Mouse (Mus musculus) urinary bladder, adult 18-20 months (tissue): ENCODE measurements around the gene Rabggta.

ENCODE experiments used
- DNase-seq, 2 experiments: peaks; one replicate each; pipeline ENCODE4 v3.0.0; 2022; ENCODE audit warnings: low spot score in 2 of 2, mixed read lengths in 2 of 2

The Rabggta gene

DNA sequence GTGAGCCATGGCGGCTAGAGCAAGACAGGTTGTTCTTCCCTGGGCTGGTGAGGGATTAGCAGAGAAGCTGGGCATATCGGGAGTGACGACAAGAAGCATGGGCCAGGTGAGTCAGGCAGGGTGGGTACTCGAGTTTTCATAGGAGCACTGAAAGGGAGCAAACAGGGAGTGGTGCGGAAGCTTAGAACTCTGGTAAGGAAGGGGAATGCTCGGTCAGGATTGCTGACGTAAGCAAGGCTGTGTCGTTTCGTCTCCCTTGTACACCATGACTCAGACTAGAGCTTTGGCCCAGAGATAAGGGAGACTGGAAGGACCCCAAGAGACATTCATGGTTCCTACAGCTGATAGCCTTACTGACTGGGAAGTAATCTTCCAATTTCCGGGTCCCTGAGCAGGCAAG is 11.8 kb upstream of the Rabggta start:
- no peak for DNase-seq

DNA sequence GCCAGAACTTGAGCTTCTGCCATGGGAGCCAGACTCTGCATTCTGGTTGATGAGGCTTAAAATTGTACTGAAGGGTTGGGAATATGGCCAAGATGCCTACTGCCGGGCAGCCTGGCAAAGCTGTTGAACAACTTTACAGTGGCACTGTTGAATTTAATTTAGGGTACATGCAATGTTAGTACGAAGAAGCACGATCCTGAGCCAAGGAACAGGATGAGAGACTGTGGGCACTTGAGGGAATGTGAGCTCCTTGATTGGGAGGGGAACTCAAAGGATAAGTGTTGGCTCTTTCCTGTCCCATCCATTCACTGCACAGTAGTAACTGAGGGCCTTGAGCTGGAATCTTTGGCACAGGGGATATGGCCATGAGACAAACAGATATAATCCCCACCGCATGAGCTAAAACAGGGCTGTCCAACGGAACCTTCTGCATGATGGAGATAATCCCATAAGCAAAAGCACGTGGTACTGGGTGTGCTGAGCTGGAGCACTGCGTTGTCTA is 8.5 kb upstream of the Rabggta start:
- no peak for DNase-seq

DNA sequence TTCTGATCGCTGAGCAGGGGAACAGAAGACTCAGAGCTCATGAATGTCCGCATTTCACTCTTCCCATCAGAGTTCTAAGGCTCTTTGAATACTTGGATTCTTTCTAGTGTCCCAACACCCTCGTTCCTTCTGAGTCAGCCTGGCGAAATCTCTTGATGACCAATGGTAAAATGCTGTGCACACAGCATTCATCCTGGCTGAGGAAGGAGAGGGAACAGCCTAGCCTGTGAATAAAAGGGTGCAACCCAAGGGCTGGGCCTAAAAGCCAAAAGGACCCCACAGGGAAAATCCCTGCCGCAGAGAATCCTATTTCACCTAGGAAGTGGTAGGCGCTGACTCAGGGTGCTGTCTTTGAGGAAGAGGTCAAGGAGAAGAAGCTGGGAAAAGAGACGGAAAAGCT is 8.1 kb upstream of the Rabggta start:
- DNase-seq = no peak

DNA sequence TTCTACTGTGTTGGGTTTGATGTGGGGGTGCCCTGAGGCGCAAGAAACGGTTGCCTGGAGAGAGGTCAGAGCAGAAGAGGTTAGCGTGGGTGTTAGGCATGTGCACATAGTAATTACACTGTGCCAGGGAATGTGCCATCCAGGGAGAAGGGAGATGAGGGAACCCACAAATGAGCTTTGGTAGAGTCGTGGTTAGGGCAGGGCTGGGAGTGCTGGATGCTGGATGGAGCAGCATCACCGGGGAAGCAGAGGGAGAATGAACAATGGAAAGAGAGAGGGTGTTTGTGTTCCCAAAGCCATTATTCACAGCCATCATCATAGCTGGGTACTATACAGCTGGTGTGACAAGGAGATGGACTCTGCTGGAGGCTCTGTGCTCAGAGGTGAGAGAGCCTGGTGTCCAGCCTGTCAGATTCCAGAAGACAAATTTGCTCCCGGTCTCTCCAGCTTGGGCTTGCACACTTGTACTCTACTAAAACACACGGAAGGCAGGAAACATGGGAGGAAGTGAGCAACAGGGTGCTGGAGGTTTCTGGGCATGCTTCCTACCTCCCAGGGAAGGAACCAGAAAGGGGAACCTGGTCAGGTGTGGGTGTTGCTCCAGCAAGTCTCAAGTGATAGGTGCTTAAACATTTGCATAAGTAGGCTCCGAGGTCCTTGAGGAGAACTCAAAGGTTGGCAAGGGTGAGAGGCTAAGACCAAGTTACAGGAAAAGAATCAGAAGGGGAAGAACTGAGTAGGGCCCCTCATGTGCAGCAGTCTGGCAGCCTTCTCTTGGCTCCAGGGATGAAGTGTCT is 6.0 kb upstream of the Rabggta start:
- DNase-seq = no peak

DNA sequence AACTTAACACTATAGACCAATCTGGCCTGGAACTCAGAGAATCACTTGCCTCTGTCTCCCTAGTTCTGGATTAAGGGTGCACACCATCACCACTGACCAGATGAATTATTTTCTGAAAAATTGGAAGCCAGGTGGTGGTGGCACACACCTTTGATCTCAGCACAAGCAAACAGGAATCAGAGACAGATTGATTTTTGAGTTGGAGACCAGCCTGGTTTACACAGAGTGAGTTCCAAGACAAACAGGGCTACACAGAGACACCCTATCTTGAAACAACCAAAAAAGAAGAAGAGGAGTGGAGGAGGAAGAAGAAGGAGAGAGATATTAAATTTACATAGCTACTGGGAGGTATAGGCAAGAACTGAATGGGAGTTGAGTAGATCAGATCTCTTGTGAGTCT is 4.2 kb upstream of the Rabggta start:
- no peak for DNase-seq

DNA sequence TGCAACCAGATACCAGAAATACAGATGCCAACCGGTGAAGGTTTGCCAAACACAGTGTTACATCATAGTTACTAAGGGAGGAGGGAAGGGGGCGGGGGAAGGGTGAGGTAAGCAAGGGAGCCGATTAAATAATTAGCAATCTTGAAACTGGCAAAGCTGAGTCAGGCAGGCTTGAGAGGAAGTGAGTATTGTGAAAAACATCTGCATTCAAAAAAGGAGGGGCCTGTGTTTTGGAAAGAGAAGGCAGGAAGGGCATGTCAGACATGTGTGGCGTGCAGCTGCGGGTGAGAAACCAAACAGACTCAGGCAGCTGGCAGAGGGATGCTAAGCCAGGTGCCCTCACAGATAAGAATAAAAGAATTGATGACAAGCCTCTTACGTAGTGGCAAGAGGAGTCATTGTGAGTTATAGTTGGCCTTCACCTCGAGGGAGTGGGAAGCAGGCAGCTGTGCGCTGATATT is 2.4 kb upstream of the Rabggta start:
- peak in 1 of 2 experiments; percentile 42 for DNase-seq

DNA sequence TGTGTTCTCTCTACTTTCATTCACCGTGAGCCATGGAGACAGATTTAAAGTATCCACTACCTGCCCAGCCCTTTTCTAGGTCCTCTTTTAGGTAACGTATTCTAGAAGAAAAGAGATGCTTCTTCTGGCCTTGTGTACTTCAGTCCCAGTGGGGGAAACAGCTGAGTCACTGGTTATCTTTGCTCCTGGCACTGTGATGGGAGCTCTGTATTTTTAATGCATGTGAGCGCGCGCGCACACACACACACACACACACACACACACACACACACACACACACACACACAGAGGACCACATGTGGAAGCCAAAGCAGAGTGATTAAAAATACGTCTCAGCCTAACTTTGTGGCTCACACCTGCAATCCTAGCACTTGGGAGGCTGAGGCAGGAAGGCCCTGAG is 1.4 kb upstream of the Rabggta start:
- no peak for DNase-seq

DNA sequence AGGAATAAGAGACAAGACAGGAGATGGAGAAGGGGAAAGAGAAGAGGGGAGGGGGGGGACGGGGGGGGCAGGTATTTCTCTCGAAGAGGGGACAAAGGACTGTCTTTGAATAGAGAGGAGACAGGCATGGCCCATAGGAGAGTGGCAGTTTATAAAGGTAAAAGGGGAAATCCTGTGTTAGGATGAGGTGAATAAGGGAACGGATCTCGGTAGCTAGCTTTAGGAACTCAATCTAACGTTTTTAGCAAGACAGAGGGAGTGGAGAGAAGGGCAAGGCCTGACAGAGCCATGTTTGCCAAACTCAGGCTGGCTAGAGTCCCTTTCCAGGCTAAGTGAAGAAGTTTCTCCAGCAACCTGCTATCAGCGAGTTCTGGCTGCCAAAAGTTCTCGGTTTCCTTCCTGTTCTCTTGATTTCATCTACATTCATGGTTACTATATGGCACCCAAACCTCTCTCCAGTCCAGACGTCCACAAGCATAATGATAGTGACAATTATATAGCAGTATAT is 429 bp upstream of the Rabggta start:
- DNase-seq = no peak

DNA sequence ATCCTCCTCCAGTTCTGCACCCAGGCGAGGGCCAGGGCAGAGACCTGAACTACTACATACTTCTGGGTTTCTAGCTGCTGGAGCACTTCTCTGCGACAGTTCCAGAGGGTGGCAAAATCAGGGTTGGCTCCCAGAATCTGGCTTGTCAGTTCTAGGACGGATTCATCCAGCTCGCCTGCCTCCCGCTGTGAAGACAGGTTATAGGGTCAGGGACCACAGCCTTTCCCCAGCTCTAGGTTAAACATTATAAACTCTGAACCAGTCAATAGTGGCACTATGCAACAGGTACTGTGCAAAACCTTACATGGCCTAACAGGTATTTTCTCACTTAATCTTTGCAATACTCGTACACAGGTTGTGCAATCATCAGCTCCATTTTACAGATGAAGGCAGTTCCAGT is 987 bp downstream of the Rabggta start:
- DNase-seq = no peak

DNA sequence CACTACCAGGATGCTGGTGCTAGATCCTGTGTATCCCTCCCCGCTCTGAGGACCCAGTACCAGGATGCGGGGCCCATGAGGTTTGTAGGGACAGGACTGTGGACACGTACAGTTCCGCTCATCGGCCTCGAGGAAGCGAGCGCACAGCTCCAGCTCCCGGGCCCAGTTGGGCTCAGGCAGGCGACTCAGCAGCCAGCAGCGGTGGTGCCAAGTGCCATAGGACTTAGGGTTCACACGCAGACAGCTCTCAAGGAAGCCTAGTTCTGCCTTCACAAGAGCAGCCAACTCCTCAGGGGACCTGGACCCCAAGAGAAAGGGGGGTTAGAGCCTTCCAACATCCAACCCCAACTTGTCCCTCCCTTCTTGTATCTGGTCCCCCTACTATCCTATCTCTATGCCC is 1.4 kb downstream of the Rabggta start:
- no peak for DNase-seq

DNA sequence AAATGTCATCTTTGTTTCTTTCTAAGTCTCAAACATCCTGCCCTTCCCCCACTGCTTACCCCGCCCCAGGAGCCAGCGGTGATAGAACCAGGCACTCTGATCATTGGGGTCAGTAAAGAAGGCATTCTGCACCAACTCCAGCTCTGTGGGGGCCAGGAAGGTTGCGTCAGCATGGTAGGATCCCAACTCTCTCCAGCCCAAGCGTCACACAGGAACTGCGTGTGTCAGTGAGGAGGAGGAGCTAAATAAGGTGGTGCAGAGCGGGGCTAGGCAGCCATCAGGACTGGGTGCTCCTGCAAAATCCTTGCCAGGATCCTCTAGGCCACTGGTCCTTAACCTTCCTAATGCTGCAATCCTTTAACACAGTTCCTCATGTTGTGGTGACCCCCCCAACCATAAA is 2.3 kb downstream of the Rabggta start:
- no peak for DNase-seq

DNA sequence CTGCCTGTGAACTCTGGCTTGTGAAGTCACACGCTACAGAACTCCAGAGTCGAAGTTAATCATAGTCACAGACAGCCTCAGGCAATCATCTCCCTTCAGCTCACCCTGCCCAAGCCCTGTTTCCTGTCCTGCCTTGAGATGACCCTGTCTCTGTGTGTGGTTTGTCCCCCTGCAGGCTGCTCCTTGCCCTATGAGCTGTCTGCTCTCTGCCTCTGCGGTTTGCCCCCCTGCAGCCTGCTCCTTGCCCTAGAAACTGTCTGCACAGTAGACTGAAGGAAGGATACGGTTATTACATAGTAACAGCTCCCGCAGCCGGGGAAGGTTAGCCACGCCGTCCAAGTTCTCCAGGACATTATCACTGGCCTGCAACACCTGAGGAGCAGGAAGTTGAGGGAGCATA is 5.2 kb downstream of the Rabggta start:
- DNase-seq = no peak

DNA sequence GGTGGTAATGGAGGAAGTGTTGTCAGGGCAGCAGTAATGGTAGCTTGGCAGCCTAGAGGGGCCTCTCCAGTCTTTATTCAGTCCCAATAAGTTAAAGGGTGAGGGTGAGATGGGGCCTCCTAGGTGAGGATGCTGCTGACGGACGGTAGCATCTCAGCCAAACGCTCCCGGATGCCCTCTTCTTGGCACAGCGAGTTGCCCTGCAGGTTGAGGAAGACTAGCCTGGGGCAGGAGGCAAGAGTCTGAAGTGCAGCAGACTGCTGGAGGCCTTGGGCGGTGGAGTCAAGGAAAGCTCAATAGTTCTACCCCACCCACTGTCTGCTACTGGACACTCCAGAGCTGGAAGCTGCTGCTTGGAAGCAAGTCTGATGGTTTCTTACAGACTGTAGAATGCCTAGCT is 5.8 kb downstream of the Rabggta start:
- DNase-seq = no peak

DNA sequence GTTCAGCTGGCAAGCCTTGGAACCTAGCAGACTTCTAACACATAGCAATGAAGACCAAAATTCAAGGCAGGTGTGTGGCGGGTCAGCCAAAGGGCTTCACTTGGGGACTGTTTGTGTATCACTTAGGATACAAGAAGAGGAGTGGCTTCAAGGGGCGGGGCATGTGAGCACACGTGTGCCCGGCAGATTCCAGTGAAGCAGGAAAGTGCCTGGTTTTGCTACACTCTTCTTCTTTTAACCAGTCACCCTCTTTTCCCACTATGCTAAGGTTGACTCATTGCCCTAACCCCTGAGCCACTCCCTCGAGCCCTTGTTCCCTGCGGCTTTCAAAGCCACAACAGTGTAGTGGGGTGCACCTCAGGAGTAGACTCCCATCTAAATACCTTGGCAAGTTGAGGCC is 7.2 kb downstream of the Rabggta start:
- DNase-seq = peak in 1 of 2 experiments; percentile 41

DNA sequence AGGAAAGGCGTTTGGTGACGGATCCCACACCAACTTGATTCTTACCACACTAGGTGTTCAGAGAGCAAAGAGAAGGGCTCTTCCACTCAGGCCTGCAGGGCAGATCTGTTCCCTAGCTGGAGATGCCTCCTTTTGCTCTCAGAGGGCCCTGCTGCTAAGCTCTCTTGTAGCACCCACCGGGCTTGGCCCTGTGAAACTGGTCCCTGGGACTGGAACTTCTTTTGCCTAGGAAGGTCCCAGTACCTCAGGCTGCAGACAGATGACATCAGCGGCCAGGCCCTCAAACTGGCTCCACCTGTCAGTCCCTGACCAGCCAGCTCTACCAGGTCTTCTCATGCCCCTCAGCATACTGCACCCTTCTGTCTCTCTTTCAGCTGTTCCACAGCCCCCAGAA is 8.3 kb downstream of the Rabggta start, which contains the start of gene Tgm1:
TSS of gene Tgm1 (minus strand) at position 198 of the 394 bp plus-strand sequence.
- no peak for DNase-seq

DNA sequence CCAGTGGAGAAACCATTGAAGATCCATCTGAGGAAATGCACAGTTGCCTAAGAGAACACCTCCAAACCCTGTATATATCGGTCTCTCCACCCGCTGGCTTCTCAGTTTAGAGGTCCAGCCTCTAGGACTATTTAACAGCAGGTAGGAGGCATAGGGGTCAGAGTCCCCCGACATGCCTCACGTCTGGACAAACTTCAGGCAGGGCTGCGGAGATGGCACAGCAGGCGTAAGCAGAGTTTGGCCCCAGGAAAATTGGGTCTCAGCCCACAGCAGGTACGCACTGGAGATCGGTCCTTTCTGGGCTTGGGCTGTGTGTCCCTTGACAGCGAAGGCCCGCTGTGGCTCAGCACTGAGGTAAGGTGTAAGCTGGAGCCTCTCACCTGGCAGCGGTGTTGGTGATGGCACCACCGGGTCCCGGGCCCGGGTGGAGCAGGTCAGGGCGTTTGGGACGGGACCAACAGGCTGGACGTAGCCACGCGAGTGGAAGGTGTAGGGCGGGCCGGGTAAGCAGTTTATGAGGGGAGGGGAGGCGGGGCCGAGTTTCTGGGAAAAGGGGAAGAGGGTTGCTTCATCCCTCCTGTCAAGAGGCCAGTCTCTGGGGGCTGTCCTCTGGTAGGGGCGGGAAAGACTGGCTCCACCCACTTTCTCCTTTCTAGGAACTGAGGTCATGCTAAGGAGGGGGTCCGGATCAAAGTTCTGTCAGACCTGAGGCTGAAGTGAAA is 8.9 kb downstream of the Rabggta start:
- peak in 1 of 2 experiments; percentile 66 for DNase-seq

DNA sequence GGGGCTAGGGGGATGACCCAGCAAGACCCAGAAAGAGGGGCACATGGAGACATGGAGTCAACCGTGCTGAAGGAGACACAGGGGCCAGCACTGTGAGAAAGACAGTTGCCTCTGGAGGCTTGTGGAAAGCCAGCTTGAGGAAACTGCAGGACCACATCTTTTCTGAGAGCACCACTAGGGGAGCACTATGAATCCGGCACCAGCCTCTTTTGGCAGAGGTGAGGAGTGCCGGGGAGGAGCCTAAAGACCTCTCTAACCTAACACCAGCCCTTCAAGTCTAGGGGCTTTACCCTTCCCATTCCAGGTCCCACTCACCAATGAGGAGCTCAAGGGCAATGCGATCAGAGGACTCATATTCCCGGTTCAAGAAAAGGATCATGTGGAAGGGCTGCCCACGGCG is 10.3 kb downstream of the Rabggta start:
- DNase-seq = no peak

DNA sequence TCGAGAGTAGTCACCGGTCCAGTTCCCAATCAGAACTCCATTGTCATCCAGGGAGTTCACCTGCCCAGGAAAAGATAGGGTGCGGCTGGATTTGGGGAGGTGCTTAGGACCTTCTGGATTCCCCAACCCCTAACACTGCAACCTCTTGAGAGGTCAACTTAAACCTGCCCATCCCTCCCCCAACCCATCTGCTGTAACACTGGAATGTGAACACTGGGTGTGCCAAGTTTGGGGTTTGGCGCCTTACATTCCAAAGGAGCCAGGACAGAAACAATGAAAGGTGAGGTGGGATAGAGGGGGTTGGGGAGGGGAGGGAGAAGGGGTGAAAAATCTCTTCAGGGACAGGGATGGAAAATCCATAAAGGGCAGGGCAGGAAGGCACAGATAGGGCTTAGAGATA is 12.6 kb downstream of the Rabggta start:
- DNase-seq = no peak

DNA sequence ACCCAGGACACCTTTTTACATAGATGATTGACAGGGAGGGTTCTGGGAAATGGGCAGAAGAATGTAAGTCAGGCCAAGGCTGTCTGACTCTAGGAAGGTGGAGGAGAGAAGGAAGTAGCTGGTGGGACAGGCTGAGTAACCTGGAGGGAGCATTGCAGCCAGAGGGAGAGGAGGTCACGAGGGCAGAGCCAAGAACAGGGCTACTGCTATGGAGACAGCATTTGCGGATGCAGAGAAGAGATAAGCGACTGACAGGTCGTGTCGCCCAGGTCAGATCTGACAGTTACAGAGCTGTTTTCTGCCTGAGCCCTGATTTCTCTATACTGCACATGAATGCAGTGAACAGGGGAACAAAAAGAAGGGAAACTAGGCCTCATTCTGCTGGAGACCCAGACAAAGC is 14.7 kb downstream of the Rabggta start:
- no peak for DNase-seq

DNA sequence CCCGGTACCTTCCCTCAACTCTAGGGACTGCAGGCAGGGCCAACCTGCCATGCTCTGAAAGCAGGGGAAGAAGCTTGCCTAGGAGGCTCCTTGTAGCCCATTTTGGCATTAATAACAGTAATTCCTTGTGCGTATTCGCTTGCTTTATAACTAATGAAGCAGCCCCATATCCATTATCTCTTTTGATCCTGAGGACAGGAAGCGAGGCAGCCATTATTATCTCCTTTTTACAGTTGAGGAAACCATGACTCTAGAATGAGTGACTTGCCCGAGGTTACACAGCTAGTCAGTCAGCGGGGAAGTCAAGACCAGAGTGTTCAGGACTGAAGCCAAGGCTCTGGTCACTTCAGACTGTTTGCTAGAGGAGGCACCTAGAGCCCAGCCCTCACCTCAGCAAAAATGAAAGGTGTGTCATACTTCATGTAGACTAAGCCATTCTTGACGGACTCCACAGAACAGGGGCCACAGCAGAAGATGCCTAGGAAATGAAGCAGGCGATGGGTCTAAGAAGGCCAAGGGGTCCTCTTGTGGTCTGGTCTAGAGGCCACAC is 15.9 kb downstream of the Rabggta start:
- DNase-seq = no peak

DNA sequence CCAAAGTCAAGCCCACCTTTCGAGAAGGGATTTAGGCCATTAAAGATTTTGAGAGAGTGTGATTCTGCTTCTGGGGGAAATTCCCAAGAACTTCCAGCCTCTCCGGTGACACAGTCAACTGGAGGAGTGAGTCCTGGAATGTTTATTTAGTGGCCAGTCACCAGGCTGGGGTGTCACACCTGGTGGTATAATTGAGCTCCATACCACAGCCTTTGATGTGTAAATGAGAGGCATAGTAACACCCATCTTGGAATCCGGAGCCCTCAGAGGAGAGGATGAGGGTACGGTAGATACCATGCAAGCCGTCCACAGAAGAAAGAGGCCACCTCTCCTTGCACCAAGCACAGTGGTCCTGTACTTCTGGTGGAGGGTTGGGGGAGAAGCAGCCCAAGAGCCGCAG is 19.3 kb downstream of the Rabggta start:
- no peak for DNase-seq

DNA sequence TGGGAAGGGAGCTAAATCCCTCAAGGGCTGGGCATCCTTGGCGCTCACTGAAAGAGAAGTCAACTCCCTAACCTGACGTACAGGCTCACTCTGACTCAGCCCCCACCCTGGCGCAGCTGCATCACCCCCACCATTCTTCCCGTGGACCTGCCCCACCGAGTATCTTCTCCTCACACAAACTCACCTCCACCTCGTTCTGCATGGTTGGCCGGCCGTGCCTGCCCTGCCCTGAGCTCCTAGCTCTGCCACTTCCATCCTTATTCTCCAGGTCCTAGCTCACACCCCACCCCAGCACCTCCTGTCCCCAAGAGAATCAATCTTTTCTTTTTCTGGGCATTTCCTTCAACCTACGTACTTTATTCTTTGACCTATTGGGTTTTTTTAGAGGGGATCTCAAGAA is 20.9 kb downstream of the Rabggta start:
- no peak for DNase-seq

DNA sequence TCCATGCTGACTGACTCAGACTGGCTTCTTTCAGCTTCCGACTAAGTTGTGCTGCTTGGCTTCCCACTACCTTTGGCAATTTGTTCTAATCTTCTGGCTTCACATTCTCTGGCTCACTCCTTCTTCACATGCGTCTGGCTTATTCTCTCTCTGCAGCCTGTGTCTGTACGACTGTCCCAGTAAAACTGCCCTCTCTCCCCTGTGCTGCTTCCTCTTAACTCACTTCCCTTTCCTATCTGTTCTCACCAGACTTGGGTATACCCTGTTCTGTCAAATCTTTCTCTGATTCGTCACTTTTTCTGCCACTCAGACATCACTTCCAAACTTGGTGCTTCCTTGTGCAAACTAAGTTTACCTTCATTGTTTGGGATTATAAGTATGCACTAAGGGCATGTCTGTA is 24.8 kb downstream of the Rabggta start:
- no peak for DNase-seq
